Mouse (Mus musculus) CH12.LX (cell line): ENCODE data around the gene Plxnb2.

Experiments
- CTCF ChIP-seq, 2 experiments: IDR thresholded peaks in 1 of 2; conservative IDR thresholded peaks in 1 of 2; 2 replicates each; pipeline ENCODE4 v1.5.1; 2011 to 2012; ENCODE audit warnings: low read depth in 2 of 2, low read length in 2 of 2, improper control_type of control experiment in 1 of 2, inconsistent platforms in 1 of 2, mild to moderate bottlenecking in 1 of 2, moderate library complexity in 1 of 2
- E2F4 ChIP-seq: IDR thresholded peaks from 2 replicates; pipeline ENCODE4 v1.6.1; 2011; ENCODE audit warnings: low read depth, low read length, improper control_type of control experiment; ENCODE audit not compliant: insufficient replicate concordance
- EP300 ChIP-seq: IDR thresholded peaks from 2 replicates; pipeline ENCODE4 v1.6.1; 2011; ENCODE audit warnings: low read length, improper control_type of control experiment
- MEF2A ChIP-seq: IDR thresholded peaks from 2 replicates; pipeline ENCODE4 v1.6.1; 2014; ENCODE audit warnings: low read depth, mild to moderate bottlenecking, inconsistent platforms, low read length, improper control_type of control experiment, borderline replicate concordance
- POLR2A ChIP-seq: IDR thresholded peaks from 2 replicates; pipeline ENCODE4 v1.6.1; 2011; ENCODE audit warnings: low read depth, mild to moderate bottlenecking, improper control_type of control experiment, low read length
- RCOR1 ChIP-seq: conservative IDR thresholded peaks from 2 replicates; pipeline ENCODE4 v1.6.1; 2012; ENCODE audit warnings: low read depth, mild to moderate bottlenecking, inconsistent platforms, low read length, improper control_type of control experiment
- SMC3 ChIP-seq: IDR thresholded peaks from 2 replicates; pipeline ENCODE4 v1.6.1; 2011; ENCODE audit warnings: low read depth, low read length, improper control_type of control experiment
- UBTF ChIP-seq: IDR thresholded peaks from 2 replicates; pipeline ENCODE4 v1.6.1; 2012; ENCODE audit warnings: low read depth, mild to moderate bottlenecking, inconsistent platforms, low read length, improper control_type of control experiment, moderate library complexity

DNA sequence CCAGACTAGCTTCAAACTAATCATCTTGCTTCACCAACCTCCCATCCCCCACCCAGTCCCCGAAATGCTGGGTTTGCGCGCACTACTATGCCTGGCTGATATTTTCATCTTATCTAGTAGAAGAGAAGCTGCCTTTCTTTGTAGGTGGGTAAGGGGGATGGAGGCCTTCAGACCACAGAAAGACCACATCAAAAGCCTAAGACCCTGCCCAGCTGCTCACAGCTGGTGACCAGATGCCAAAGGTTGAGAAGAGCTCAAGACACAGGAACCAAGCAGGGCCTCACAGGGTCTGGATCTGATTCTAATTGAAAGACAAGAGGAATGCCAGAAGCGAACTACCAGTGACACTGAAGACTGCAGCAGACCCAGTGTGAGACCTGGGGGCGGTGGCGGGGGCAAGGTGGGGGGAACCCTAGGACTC is 14.7 kb upstream of the Plxnb2 start:
- no peak for TF ChIP-seq E2F4
- TF ChIP-seq EP300: no peak
- TF ChIP-seq CTCF (conservative IDR thresholded peaks at IDR 0.05 in 1 of 2, IDR thresholded peaks at IDR 0.05 in 1 of 2; ENCODE audit: low read depth in 2 of 2, low read length in 2 of 2): no peak
- no peak for TF ChIP-seq POLR2A
- TF ChIP-seq SMC3: no peak
- TF ChIP-seq UBTF: no peak
- TF ChIP-seq RCOR1: no peak
- TF ChIP-seq MEF2A: no peak
